Comparison of ENCODE assay signal across 10 mouse cellular contexts in the genomic region with DNA sequence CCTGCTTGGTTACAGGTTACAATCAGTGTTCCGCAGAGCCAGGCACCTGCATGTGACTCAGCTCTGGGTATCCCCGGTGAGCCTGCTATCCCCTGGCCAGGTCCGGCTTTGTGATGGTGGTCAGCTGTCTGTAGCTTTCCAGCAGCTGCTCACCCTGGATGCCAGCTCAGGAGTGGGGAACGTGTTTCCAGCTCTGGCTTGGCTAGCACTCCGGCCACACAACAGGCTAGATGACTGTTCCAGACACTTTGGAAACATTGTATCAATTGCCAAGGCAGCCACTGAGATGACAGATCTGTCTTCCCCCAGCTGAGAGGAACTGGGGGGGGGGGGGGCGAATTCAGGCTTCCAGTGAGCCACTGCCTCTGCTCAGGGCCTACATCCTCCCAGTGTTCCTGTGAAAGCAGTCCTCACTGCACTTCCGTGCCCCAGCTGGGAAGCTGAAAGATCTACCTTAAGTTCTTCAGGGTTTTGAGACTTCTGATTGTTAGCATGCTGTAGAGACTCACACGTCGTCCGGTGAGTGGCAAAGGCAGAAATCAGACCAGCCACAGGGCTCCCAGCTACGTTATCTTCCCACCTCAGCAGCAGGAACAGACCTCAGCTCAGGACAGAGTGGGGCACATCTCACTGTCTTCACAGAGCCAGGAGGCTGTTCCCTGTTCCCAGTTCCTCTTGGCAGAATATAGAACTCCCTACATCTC.
DNase-seq lines count a peak whose midpoint lies in the region; ATAC-seq lines count a peak whose summit lies in the region.
"Had no signal": no experiment of that assay in that cellular context is flagged by ENCODE, and none has a peak within 500 bp of the region (broad histone marks: within the 10 kb centered on the region; RNA-seq: fewer than 3 reads in every experiment).

No protein-coding gene starts in this region.

- peak; percentile 64 for DNase-seq in left cerebral cortex, postnatal 4 days
- DNase-seq in left cerebral cortex, adult 18-20 months (ENCODE audit: low spot score in 2 of 2): no peak
- peak; percentile 63 to 72 for DNase-seq in heart, postnatal 14 days
- DNase-seq in lung, postnatal 36 days: peak; percentile 62
- no peak for DNase-seq in adrenal gland, postnatal 14 days

- 82% methylated on average over 11 of the region's 11 CpGs for WGBS in kidney, embryonic 16.5 days
- WGBS in midbrain, embryonic 13.5 days: 80% methylated on average over 11 of the region's 11 CpGs

- no peak overlapping the region for H3K27ac ChIP-seq in kidney, embryonic 16.5 days (ENCODE audit: low read length)
- no peak overlapping the region for H3K27ac ChIP-seq in midbrain, embryonic 13.5 days
- H3K27ac ChIP-seq: kidney, postnatal 0 days had no signal

- peak; percentile 35; the same call in 1 of the 2 replicates for ATAC-seq in common myeloid progenitor, adult 5-6 weeks (replicated peaks; ENCODE audit: low read depth, poor library complexity, severe bottlenecking)
- ATAC-seq in kidney, embryonic 16.5 days (ENCODE audit: low FRiP score, low TSS enrichment): no peak
- no peak for ATAC-seq in midbrain, embryonic 13.5 days
- ATAC-seq: Patski had no signal

- no peaks in the 10 kb centered on the region for H3K27me3 ChIP-seq in kidney, embryonic 16.5 days (ENCODE audit: insufficient read depth, low read length)
- H3K27me3 ChIP-seq in midbrain, embryonic 13.5 days: no peaks in the 10 kb centered on the region
- H3K27me3 ChIP-seq: Patski had no signal

- no peak overlapping the region for H3K9ac ChIP-seq in kidney, embryonic 16.5 days (replicated peaks; ENCODE audit: low read length)
- no peak overlapping the region for H3K9ac ChIP-seq in midbrain, embryonic 13.5 days (replicated peaks)

- no peak overlapping the region for H3K4me2 ChIP-seq in kidney, embryonic 16.5 days (replicated peaks; ENCODE audit: low read depth, low read length)
- no peak overlapping the region for H3K4me2 ChIP-seq in midbrain, embryonic 13.5 days (replicated peaks)

- H3K9me3 ChIP-seq in kidney, embryonic 16.5 days (ENCODE audit: low read length): no peaks in the 10 kb centered on the region
- H3K9me3 ChIP-seq in midbrain, embryonic 13.5 days: no peaks in the 10 kb centered on the region

- intact Hi-C loops in left cerebral cortex, postnatal 4 days (cut with DNase I): no loop called here
- intact Hi-C loops in heart, postnatal 14 days (cut with DNase I): no loop called here

- H3K4me1 ChIP-seq in kidney, embryonic 16.5 days (ENCODE audit: insufficient read depth, low read length): peaks cover 10% of the 10 kb centered on the region
- peaks cover 70% of the 10 kb centered on the region for H3K4me1 ChIP-seq in midbrain, embryonic 13.5 days (replicated peaks)

- no peak overlapping the region for H3K4me3 ChIP-seq in kidney, embryonic 16.5 days (ENCODE audit: low read length)
- H3K4me3 ChIP-seq in midbrain, embryonic 13.5 days (replicated peaks): no peak overlapping the region

- H3K36me3 ChIP-seq in kidney, embryonic 16.5 days (ENCODE audit: insufficient read depth, low read length): 0 out of 2 replicates have a peak, but pooled peaks cover 5% of the 10 kb centered on the region
- H3K36me3 ChIP-seq in midbrain, embryonic 13.5 days: peaks cover 4% of the 10 kb centered on the region

Comparison
In these comparisons a context has a peak if more than half of its experiments do, and no peak if none do; other contexts are left out.
1. DNase-seq: peak in left cerebral cortex, postnatal 4 days (single experiment), heart, postnatal 14 days (2 of 2) and lung, postnatal 36 days (single experiment); none in left cerebral cortex, adult 18-20 months (0 of 2) and adrenal gland, postnatal 14 days (single experiment).